Mouse (Mus musculus): ENCODE results near the gene B3gnt7.

The B3gnt7 gene

DNA sequence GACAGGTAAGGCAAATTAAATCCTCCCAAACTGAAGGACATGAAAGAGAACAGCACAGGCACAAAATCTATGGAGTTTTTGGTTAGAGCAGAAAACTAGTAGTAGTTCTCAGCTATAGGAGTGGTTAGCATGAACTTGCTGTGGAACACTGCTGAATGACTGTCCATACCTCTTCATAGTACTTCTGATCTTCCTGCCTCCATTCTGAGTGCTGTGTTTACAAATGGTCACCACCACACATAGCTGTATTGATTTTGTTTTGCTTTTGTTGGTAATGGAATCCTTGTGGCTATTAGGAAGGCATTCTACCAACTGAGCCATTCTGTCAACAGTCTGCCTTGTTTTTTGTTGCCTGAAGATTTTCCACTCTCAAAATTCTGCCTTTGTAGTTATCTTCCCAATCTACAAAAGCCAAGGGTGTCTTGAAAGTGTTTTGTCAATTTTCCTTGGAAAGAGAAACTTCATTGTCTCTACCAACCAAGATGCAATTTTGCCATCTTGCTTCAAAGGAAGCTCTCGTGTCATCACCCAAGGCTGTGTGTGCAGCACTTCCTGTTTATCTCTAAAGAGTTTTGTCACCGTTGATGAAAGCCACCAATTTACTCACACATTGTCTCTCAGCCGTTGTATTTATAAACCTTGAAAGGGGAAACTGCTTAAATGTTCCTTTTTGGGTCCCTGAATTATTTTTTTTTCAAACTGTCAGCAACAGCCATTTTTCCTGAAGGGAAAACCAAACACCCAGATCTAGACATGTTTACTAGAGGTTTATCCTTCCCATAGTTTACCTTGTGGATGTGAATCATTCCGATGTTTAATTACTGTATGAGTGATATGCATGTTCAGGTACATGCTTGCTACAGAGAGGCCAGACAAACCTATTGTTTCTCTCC lies 41.6 kb downstream of the B3gnt7 start:
- 44% methylated on average over 4 of the region's 4 CpGs for WGBS

- 93% methylated on average over 4 of the region's 4 CpGs for WGBS
Observed at GRCm38 (mm10) chr1:86345069-86345468, 42.4 kb downstream of the B3gnt7 start.

DNA sequence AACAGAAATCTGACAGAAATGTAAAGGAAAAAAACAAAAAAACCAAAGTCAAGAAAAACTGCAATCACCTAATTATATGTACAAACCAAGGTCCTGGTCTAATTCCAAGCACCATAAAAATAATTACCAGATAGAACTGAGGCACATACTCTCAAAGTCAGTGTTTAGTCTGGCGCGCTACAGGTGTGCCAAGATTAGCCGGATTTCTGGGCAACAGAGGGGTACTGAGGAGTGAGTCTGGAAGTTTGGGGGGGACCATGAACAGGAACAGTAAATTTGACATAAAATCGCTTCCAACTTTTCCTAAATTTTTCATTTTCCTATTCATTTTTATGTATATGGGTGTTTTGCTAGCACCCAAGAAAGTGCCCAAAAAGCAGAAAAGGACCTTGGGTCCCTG lies 43.3 kb downstream of the B3gnt7 start:
- 93% methylated on average over 4 of the region's 4 CpGs for whole genome bisulfite sequencing

DNA sequence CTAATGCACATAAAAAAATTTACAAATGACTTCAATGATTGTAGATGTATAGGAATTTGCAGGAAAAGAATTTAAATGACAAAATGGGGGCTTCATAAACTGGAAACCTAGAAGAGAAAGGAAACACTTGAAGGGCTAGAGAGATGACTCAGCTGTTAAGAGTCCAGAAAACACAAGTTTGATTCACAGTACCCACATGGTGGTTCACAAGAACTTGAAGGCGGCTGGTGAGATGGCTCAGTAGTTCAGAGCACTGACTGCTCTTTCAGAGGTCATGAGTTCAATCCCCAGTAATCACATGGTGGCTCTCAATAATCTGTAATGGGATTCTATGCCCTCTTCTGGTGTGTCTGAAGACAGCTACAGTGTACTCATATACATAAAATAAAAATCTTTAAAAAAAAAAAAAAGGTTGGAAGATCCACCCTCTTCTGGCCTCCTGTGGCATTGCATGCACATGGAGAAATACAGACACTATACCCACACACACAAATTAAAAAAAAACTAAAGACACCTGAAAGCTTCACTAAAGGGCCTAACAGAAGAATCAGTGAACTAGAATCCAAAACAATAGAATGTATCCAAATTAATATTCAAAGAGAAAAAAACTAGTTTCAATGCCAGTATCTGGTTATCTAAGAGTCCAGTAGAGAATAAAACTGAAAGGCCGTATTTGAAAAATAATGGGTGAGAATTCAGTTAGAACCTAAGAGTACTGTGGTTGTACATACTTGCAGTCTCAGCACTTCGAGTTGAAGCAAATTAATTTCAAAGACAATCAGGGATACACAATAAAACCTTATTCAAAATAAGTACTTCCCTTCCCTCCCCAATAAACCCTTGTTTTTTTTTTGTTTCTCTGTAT lies 44.5 kb downstream of the B3gnt7 start:
- WGBS: 83% methylated on average over 3 of the region's 3 CpGs

GRCm38 (mm10) chr1:86347716-86348045 lies 45.0 kb downstream of the B3gnt7 start:
- 50% methylated on average over 1 of the region's 1 CpGs for WGBS

GRCm38 (mm10) chr1:86348083-86348482 lies 45.5 kb downstream of the B3gnt7 start:
- 86% methylated on average over 1 of the region's 1 CpGs for WGBS

GRCm38 (mm10) chr1:86348801-86349200 lies 46.2 kb downstream of the B3gnt7 start:
- WGBS: 62% methylated on average over 4 of the region's 4 CpGs

- 94% methylated on average over 3 of the region's 3 CpGs for WGBS
Observed at GRCm38 (mm10) chr1:86349201-86349600, 46.6 kb downstream of the B3gnt7 start.

GRCm38 (mm10) chr1:86349696-86350095 lies 47.1 kb downstream of the B3gnt7 start:
- 83% methylated on average over 1 of the region's 1 CpGs for WGBS

GRCm38 (mm10) chr1:86350576-86350975 lies 47.9 kb downstream of the B3gnt7 start:
- WGBS: 77% methylated on average over 8 of the region's 8 CpGs

- WGBS: 78% methylated on average over 2 of the region's 2 CpGs
Observed at GRCm38 (mm10) chr1:86354186-86354585, 51.6 kb downstream of the B3gnt7 start.

Measured in cerebral cortex, adult 2 months (tissue).